In genomic region chr8:124830050-124830449, GRCm38 (mm10) we compare ENCODE assay signal across 29 mouse cellular contexts. TPM values are rescaled to one million over a fixed set of nuclear protein-coding genes. Genes with fewer than 3 reads are reported as not detected.
A peak's percentile ranks its signal among the peaks of the same experiment; 100 is the strongest.
DNase-seq lines count a peak whose midpoint lies in the region; ATAC-seq and TF ChIP-seq lines count a peak whose summit lies in the region.
"Had no signal": no experiment of that assay in that cellular context is flagged by ENCODE, and none has a peak within 500 bp of the region (broad histone marks: within the 10 kb centered on the region; RNA-seq: fewer than 3 reads in every experiment).

No protein-coding gene starts in this region.

- no peaks in the 10 kb centered on the region for H3K9me3 ChIP-seq in midbrain, embryonic 11.5 days (ENCODE audit: control insufficient read depth, low read length)
- no peaks in the 10 kb centered on the region for H3K9me3 ChIP-seq in midbrain, embryonic 16.5 days (replicated peaks; ENCODE audit: control insufficient read depth, low read length, poor library complexity, severe bottlenecking)
- H3K9me3 ChIP-seq: heart, embryonic 15.5 days; hindbrain, embryonic 13.5 days; limb, embryonic 13.5 days; liver, embryonic 12.5 days; midbrain, embryonic 15.5 days had no signal

- H3K4me3 ChIP-seq in midbrain, embryonic 11.5 days (ENCODE audit: low read depth, low read length) = no peak overlapping the region
- no peak overlapping the region for H3K4me3 ChIP-seq in midbrain, embryonic 16.5 days (ENCODE audit: low read depth, low read length)
- H3K4me3 ChIP-seq in cerebellum, adult 2 months (replicated peaks; ENCODE audit: insufficient read depth, low read depth, low read length) = no peak overlapping the region
- H3K4me3 ChIP-seq: heart, embryonic 15.5 days; hindbrain, embryonic 13.5 days; limb, embryonic 13.5 days; liver, embryonic 12.5 days; midbrain, embryonic 15.5 days had no signal

- no peak overlapping the region for H3K4me2 ChIP-seq in midbrain, embryonic 11.5 days
- H3K4me2 ChIP-seq in midbrain, embryonic 16.5 days (ENCODE audit: low read length) = no peak overlapping the region
- H3K4me2 ChIP-seq: heart, embryonic 15.5 days; hindbrain, embryonic 13.5 days; limb, embryonic 13.5 days; liver, embryonic 12.5 days; midbrain, embryonic 15.5 days had no signal

- no peaks in the 10 kb centered on the region for H3K36me3 ChIP-seq in midbrain, embryonic 11.5 days (ENCODE audit: control insufficient read depth, insufficient read depth, low read length)
- peaks cover 33% of the 10 kb centered on the region for H3K36me3 ChIP-seq in midbrain, embryonic 16.5 days (ENCODE audit: control insufficient read depth, insufficient read depth, low read length)
- H3K36me3 ChIP-seq: heart, embryonic 15.5 days; limb, embryonic 13.5 days; liver, embryonic 12.5 days had no signal

- 86% methylated on average over 13 of the region's 13 CpGs for WGBS in midbrain, embryonic 11.5 days
- 81% methylated on average over 13 of the region's 13 CpGs for WGBS in midbrain, embryonic 16.5 days
- 86% methylated on average over 13 of the region's 13 CpGs for WGBS in cerebellum, adult 2 months

- H3K4me1 ChIP-seq in midbrain, embryonic 11.5 days (ENCODE audit: control insufficient read depth, insufficient read depth, low read length) = no peaks in the 10 kb centered on the region
- no peaks in the 10 kb centered on the region for H3K4me1 ChIP-seq in midbrain, embryonic 16.5 days (ENCODE audit: control insufficient read depth, insufficient read depth, low read length)
- peaks cover 15% of the 10 kb centered on the region for H3K4me1 ChIP-seq in cerebellum, adult 2 months (ENCODE audit: control insufficient read depth, insufficient read depth, low read length)
- H3K4me1 ChIP-seq: hindbrain, embryonic 13.5 days; liver, embryonic 12.5 days; midbrain, embryonic 15.5 days had no signal

- H3K27me3 ChIP-seq in midbrain, embryonic 11.5 days (ENCODE audit: control insufficient read depth, insufficient read depth, low read length) = no peaks in the 10 kb centered on the region
- no peaks in the 10 kb centered on the region for H3K27me3 ChIP-seq in midbrain, embryonic 16.5 days (ENCODE audit: control insufficient read depth, insufficient read depth, low read depth, low read length)
- no peaks in the 10 kb centered on the region for H3K27me3 ChIP-seq in cerebellum, adult 2 months (ENCODE audit: control insufficient read depth, insufficient read depth, low read length)
- H3K27me3 ChIP-seq: heart, embryonic 15.5 days; midbrain, embryonic 15.5 days had no signal

- TF ChIP-seq CTCF in cerebellum, adult 2 months (IDR thresholded peaks at IDR 0.05; ENCODE audit: borderline replicate concordance, insufficient read depth, low read depth, low read length) = no peak

- H3K9ac ChIP-seq in midbrain, embryonic 11.5 days (ENCODE audit: low read length) = no peak overlapping the region
- H3K9ac ChIP-seq in midbrain, embryonic 16.5 days (ENCODE audit: low read depth, low read length) = no peak overlapping the region
- H3K9ac ChIP-seq: heart, embryonic 15.5 days; hindbrain, embryonic 13.5 days; limb, embryonic 13.5 days; liver, embryonic 12.5 days; midbrain, embryonic 15.5 days had no signal

- no peak overlapping the region for H3K27ac ChIP-seq in midbrain, embryonic 11.5 days (ENCODE audit: low read depth, low read length)
- no peak overlapping the region for H3K27ac ChIP-seq in midbrain, embryonic 16.5 days (ENCODE audit: low read length)
- H3K27ac ChIP-seq in cerebellum, adult 2 months (ENCODE audit: insufficient read depth, low read length) = no peak overlapping the region
- H3K27ac ChIP-seq: heart, embryonic 15.5 days; hindbrain, embryonic 13.5 days; kidney, postnatal 0 days; limb, embryonic 13.5 days; liver, embryonic 12.5 days; midbrain, embryonic 15.5 days; stomach, postnatal 0 days had no signal

- no peak for ATAC-seq in midbrain, embryonic 11.5 days (ENCODE audit: low FRiP score)
- no peak for ATAC-seq in midbrain, embryonic 16.5 days
- peak; percentile 82 for ATAC-seq in granulocyte monocyte progenitor cell, adult 5-6 weeks (replicated peaks; ENCODE audit: poor library complexity, severe bottlenecking)
- ATAC-seq: forebrain, embryonic 14.5 days; intestine, embryonic 16.5 days; liver, embryonic 12.5 days; lung, postnatal 0 days; midbrain, embryonic 15.5 days had no signal

- peak; percentile 59 for DNase-seq in midbrain, embryonic 11.5 days (ENCODE audit: low spot score, missing footprints)
- DNase-seq in MN1 (ENCODE audit: low spot score) = peak; percentile 4
- no peak for DNase-seq in gastrocnemius, adult 8-10 months (ENCODE audit: low spot score in 2 of 2)
- DNase-seq in cerebellum, adult 2 months = no peak
- DNase-seq: adrenal gland, adult 8-10 months; cerebellum, adult 9-10 months; cerebellum, postnatal 36 days; heart, postnatal 4 days; kidney, adult 8-10 months; kidney, postnatal 4 days; lung, adult 18-20 months; right cerebral cortex, adult 18-20 months; spleen, adult 18-20 months; thymus, adult 18-20 months; thymus, postnatal 4 days had no signal

- TF ChIP-seq POLR2A in cerebellum, adult 2 months (IDR thresholded peaks at IDR 0.05; ENCODE audit: borderline replicate concordance, insufficient read depth, low read length) = no peak

RNA-seq across cellular contexts. Expression of gene Gnpat, which starts 32.8 kb away (rescaled TPM):
- polyA plus RNA-seq in midbrain, embryonic 11.5 days (2014; fragmentation: Nextera tagmentation; extraction: Ambion mirVana) = 136 and 138 TPM in 2 replicates
- polyA plus RNA-seq in midbrain, embryonic 16.5 days (2015; fragmentation: Nextera tagmentation; extraction: Ambion mirVana) = 70.7 and 74.1 TPM in 2 replicates
- total RNA-seq in granulocyte monocyte progenitor cell, adult 5-6 weeks (2014; fragmentation: Nextera tagmentation) = 116 and 145 TPM in 2 replicates
- 92.3 and 115 TPM in 2 replicates for total RNA-seq in granulocyte monocyte progenitor cell, adult 5-6 weeks (2017)
- 100 to 1,000 TPM; 145 to 180 (median 156) TPM for total RNA-seq in gastrocnemius, adult 8-10 months (2022)
- 98.3 and 100 TPM in 2 replicates for polyA plus RNA-seq in cerebellum, adult 2 months (2012; rRNA removed)

RNA-seq across cellular contexts. Expression of gene 2810004N23Rik, which starts 32.9 kb away (rescaled TPM):
- 40.6 and 41.7 TPM in 2 replicates for polyA plus RNA-seq in midbrain, embryonic 11.5 days (2014; fragmentation: Nextera tagmentation; extraction: Ambion mirVana)
- polyA plus RNA-seq in midbrain, embryonic 16.5 days (2015; fragmentation: Nextera tagmentation; extraction: Ambion mirVana) = 25.5 and 27.3 TPM in 2 replicates
- 46.8 and 49.8 TPM in 2 replicates for total RNA-seq in granulocyte monocyte progenitor cell, adult 5-6 weeks (2014; fragmentation: Nextera tagmentation)
- total RNA-seq in granulocyte monocyte progenitor cell, adult 5-6 weeks (2017) = 65.8 and 75.4 TPM in 2 replicates
- total RNA-seq in gastrocnemius, adult 8-10 months (2022) = 10 to 100 TPM; 31.8 to 34.8 (median 33.5) TPM
- polyA plus RNA-seq in cerebellum, adult 2 months (2012; rRNA removed) = 15.0 and 15.7 TPM in 2 replicates

RNA-seq across cellular contexts. Expression of gene Trim67, which starts 37.2 kb away (rescaled TPM):
- polyA plus RNA-seq in midbrain, embryonic 11.5 days (2014; fragmentation: Nextera tagmentation; extraction: Ambion mirVana) = 2.9 and 3.3 TPM in 2 replicates
- polyA plus RNA-seq in midbrain, embryonic 16.5 days (2015; fragmentation: Nextera tagmentation; extraction: Ambion mirVana) = 28.0 and 29.5 TPM in 2 replicates
- total RNA-seq in granulocyte monocyte progenitor cell, adult 5-6 weeks (2014; fragmentation: Nextera tagmentation) = not detected in 2 replicates
- total RNA-seq in granulocyte monocyte progenitor cell, adult 5-6 weeks (2017) = not detected in 2 replicates
- total RNA-seq in gastrocnemius, adult 8-10 months (2022) = under 1 TPM in 2 of 4 experiments, not detected in 2; 0.19 to 0.36 TPM
- 19.4 and 23.3 TPM in 2 replicates for polyA plus RNA-seq in cerebellum, adult 2 months (2012; rRNA removed)
- total RNA-seq: neutrophil, adult 5-6 weeks had no signal
- polyA plus RNA-seq: C2C12 had no signal

Comparison
In these comparisons a context has a peak if more than half of its experiments do, and no peak if none do; other contexts are left out.
1. DNase-seq: peak in midbrain, embryonic 11.5 days (single experiment) and MN1 (single experiment); none in gastrocnemius, adult 8-10 months (0 of 2) and cerebellum, adult 2 months (0 of 2).